Mouse (Mus musculus) layer of hippocampus, adult 8-10 months (tissue): ENCODE measurements around the gene Frmd8. TPM values are rescaled to one million over a fixed set of nuclear protein-coding genes. Genes with fewer than 3 reads are reported as not detected.

Experiments
- DNase-seq, 2 experiments: peaks; one replicate each; pipeline ENCODE4 v3.0.0; 2022; ENCODE audit warnings: low spot score in 2 of 2
- total RNA-seq, 4 experiments: library from RNA; stranded (reverse); gene quantifications; 2 replicates each; pipeline ENCODE4 v1.2.4; 2022

Gene Frmd8
- 10 to 100 TPM; 10.4 to 20.8 (median 16.3) TPM for total RNA-seq

- DNase-seq, result peak; percentile 91
Observed at GRCm38 (mm10) chr19:5874969-5875480, at the start of gene Frmd8. TSS of gene Frmd8 (minus strand) at chr19:5875274.

GRCm38 (mm10) chr19:5924713-5925093 is 49.6 kb upstream of the Frmd8 start, which contains the start of gene Cdc42ep2:
TSS of gene Cdc42ep2 (minus strand) at chr19:5924816.
- peak; percentile 84 to 88 for DNase-seq

GRCm38 (mm10) chr19:5923990-5924712 is 49.1 kb upstream of the Frmd8 start:
- DNase-seq, result peak; percentile 62 to 88

DNA sequence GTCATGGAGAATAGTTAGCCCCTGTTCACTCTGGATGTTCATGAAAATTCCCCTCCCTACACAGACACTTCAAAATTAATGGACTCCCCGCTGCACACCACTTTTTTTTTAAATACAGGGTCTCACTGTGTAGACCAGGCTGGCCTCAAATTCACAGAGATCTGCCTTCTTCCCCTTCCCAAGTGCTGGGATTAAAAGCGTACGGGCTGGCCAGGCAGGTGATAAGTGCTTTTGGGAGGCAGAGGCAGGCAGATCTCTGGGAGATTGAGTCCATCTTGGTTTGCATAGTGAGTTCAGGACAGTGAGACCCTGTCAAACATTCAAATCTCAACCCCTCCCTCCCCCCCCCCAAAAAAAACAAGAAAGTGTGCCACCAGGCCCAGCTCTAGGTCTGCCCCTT is 47.9 kb upstream of the Frmd8 start:
- no peak for DNase-seq

- no peak for DNase-seq
Observed at GRCm38 (mm10) chr19:5922119-5922942, 47.3 kb upstream of the Frmd8 start.

GRCm38 (mm10) chr19:5921715-5922114 is 46.6 kb upstream of the Frmd8 start:
- DNase-seq, result no peak

GRCm38 (mm10) chr19:5913007-5913719 is 38.1 kb upstream of the Frmd8 start, which contains the start of gene Dpf2:
TSS of gene Dpf2 (minus strand) at chr19:5913010.
- DNase-seq, result no peak

DNA sequence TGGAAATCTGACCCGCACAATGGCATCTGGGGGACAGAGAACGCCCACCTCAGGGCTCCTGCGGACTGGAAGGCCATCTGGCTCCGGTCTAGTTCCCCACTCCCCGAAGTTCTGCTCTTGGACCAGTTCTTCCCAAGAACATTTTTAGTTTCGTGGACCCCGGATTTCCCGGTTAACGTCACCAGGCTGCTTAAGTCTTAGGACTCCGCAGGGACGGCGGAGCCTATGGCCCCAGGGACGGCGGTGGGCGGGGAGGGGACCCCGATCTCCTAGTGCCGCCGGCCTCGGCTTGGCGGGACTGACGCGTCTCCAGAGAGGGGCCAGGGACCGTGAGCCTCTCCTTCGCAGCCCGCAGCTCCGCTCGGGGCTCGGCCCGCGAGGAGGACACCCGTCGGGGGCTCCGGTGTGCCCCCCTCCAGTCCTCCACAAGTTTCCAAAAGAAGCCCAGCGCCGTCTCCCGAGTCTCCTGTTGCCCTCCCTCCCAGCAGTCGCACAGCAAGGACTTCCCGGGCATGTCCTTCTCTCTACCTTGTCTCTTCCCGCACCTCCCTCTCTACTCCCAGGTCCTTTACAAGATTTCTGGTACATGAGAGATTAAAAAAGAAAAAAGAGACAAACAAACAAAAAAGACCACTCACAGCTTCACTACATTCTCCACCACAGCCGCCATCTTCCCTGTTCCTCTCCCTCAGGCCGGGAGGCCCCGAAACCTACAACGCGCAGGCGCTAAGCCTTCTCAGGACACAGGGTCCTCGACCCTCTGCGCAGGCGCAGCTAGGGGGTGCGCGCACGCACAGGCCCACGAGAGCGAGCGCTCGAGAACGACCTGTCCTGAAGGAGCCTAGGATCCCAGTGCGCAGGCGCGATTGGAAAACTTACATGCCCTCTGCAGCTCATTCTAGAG is 37.3 kb upstream of the Frmd8 start:
- peak; percentile 98 to 99 for DNase-seq

DNA sequence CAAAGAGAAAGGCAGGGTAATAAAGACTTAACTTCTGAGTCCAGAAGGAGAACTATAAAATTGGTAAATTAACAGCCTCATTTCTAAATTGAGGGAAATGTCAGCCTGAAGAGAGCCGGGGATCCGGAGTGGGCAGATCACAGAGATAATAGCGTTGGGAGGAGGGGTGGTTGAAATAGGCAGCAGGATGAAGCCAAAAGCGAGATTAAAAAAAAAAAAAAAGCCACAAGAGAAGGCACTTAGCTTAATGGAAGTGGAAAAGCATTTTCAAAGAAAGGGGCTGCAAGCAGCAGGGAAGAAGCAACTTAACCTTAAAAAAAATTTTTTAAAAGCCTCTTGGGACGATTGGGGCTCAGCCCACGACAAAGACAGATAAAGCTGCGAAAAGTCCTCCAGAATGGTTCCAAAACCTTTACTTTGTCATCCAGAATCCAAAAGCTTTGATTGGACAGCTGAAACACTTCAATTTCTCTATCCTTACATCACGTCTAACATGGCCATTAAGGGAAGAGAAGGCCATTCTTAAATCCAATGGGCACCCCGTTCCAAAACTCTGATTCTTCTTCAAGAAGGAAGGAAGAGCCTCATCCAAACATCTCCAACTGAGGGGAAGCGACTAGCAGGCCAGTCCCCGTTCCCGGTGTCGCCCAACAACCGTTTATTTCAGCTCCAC is 36.5 kb upstream of the Frmd8 start:
- DNase-seq, result no peak

DNA sequence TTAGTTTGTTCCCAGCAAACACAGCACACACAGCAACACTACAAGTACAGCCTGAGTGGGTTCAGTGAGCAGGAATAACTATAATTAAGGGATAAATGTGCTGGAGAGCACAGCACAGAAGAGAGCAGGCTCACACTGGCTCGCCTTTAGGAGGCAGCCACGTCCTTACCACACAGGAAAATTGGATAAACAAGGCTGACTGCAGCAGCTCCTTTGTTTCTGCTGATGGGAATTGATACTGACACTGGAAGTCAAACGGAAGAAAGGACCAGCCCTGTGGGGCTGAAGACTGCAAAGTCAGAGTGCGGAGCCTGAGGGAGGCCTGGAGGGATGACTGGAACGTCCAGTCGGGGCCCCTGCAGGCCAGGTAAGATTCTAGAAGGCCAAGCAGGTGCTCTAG is 35.1 kb upstream of the Frmd8 start:
- DNase-seq, result no peak

- DNase-seq, result no peak
Observed at GRCm38 (mm10) chr19:5907275-5907674, 32.2 kb upstream of the Frmd8 start.

- peak; percentile 93 to 94 for DNase-seq
Observed at GRCm38 (mm10) chr19:5894002-5894678, 19.1 kb upstream of the Frmd8 start, which contains the start of gene Tigd3. TSS of gene Tigd3 (minus strand) at chr19:5894149.

DNA sequence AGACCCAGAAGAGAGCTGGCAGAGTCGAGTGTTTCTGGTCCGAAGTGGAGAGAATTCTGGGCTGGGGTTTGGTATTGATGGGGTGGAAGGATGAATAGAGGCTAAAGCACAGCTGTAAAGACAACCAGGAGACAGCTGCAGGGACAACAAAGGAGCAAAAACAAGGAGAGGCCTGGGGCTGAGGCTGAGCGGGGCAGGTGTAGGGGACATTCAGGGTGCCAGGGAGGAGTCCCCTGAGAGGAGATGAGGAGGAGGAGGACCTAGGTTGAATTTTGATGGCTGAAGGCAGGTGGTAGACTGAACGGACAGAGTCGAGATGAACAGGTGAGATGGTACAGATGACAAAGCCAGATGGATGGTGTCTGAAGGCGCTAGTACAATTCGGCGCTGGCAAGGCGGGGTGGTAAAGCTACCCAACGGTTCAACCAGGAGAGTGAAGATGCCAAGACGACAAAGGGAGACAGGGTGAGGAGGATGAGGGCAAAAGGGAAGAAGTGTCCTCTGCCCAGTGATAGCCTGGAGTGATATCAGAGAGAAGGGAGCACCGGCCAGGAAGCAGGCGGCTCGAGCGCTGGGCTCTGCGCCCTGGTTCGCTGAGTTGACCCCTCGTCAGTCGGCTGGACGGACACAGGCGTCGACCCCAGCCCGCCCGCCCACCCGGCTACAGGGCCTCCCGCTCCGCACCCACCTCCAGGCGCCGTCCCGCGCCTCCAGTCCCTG is 18.4 kb upstream of the Frmd8 start:
- DNase-seq, result no peak

GRCm38 (mm10) chr19:5892735-5893134 is 17.7 kb upstream of the Frmd8 start:
- DNase-seq, result no peak

GRCm38 (mm10) chr19:5892262-5892661 is 17.2 kb upstream of the Frmd8 start:
- no peak for DNase-seq

DNA sequence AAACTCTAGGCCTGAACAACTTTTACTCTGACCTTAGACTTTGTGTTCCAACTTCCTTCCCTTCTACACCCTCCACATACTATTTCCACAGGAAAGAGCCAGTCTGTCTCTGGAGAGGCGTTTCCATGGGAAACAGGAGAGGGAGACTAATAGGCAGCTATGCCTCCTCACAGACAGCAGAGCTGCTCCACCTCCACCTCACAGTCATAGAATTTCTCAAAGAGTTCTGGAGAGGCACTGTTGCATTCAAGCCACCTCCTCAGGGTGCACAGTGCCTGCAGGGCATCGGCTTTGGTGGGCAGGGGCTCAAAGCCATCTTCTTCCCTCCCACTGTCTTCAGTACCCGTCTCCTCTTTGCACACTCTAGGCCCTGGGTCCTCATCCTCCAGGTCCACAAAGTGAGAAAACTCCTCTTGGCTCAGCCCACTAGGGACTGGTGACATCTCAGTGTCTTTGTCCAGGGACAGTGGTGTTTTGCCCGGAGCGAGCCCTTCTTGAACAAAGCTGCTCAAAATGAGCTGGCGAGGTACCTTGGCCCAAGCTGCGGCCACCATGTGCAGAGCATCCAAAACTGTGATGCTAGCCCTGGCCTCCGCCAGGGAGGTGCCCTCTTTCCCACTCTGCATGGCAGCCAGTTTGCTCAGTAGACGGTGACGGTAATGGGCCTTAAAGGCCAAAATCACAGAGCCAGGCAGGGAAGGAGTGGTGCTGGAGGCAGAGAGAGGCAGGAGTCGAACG is 16.6 kb upstream of the Frmd8 start:
- DNase-seq, result no peak

GRCm38 (mm10) chr19:5889211-5889610 is 14.1 kb upstream of the Frmd8 start:
- DNase-seq, result no peak

- DNase-seq, result no peak
Observed at GRCm38 (mm10) chr19:5887234-5887815, 12.3 kb upstream of the Frmd8 start.
